Mouse (Mus musculus): Measurements from ENCODE around the gene Gpr108.

- no peak for TF ChIP-seq CTCF (IDR thresholded peaks at IDR 0.05; ENCODE audit: low read depth, low read length)
- TF ChIP-seq POLR2A (IDR thresholded peaks at IDR 0.05; ENCODE audit: insufficient read depth, low read length) = no peak
Measured at GRCm38 (mm10) chr17:57289252-57289651, 41.0 kb upstream of the Gpr108 start.

Measured in ES-Bruce4 (cell line).